Mouse (Mus musculus) kidney, adult 2 months (tissue): ENCODE results near the gene Lipc.

Experiments
- CTCF ChIP-seq: fragments of 200-500 bp; conservative IDR thresholded peaks from 2 replicates; pipeline ENCODE4 v1.5.1; 2011; ENCODE audit warnings: low read depth, mild to moderate bottlenecking, control low read depth, low read length, moderate library complexity, mixed read lengths; ENCODE audit not compliant: insufficient read depth, insufficient read length
- POLR2A ChIP-seq: fragments of 200-500 bp; IDR thresholded peaks from one replicate; pipeline ENCODE4 v1.6.1; 2011; ENCODE audit warnings: low read depth, low read length, control low read depth

- TF ChIP-seq POLR2A (no peak), CTCF (no peak)
Observed at GRCm38 (mm10) chr9:70878157-70878556, 73.9 kb downstream of the Lipc start.
